Mouse (Mus musculus) adrenal gland, postnatal 14 days (tissue): Measurements from ENCODE around the gene Itpr1. TPM values are rescaled to one million over a fixed set of nuclear protein-coding genes. Genes with fewer than 3 reads are reported as not detected.

Experiments
- DNase-seq: peaks from one replicate; pipeline ENCODE4 v3.0.0; 2021; ENCODE audit warnings: mixed read lengths
- total RNA-seq: library from RNA; stranded (reverse); gene quantifications from 2 replicates; pipeline ENCODE4 v1.2.3, GENCODE M21; 2021

Itpr1 gene
- total RNA-seq, 1 experiment from 2014 or later = 121 TPM

- DNase-seq = no peak
Measured at GRCm38 (mm10) chr6:108244571-108244970, 31.7 kb downstream of the Itpr1 start.

- DNase-seq = no peak
Measured at GRCm38 (mm10) chr6:108246369-108247085, 33.6 kb downstream of the Itpr1 start.

- DNase-seq = no peak
Measured at GRCm38 (mm10) chr6:108247211-108247610, 34.3 kb downstream of the Itpr1 start.

GRCm38 (mm10) chr6:108248519-108248918 is 35.6 kb downstream of the Itpr1 start:
- DNase-seq = no peak

- no peak for DNase-seq
Measured at GRCm38 (mm10) chr6:108249031-108249917, 36.4 kb downstream of the Itpr1 start.

GRCm38 (mm10) chr6:108249918-108250225 is 37.0 kb downstream of the Itpr1 start:
- no peak for DNase-seq

- DNase-seq = no peak
Measured at GRCm38 (mm10) chr6:108250416-108250815, 37.5 kb downstream of the Itpr1 start.

GRCm38 (mm10) chr6:108252565-108253360 is 39.9 kb downstream of the Itpr1 start:
- DNase-seq = no peak

- DNase-seq = no peak
Measured at GRCm38 (mm10) chr6:108254132-108255064, 41.5 kb downstream of the Itpr1 start.

GRCm38 (mm10) chr6:108255880-108256279 is 43.0 kb downstream of the Itpr1 start:
- no peak for DNase-seq

- no peak for DNase-seq
Measured at GRCm38 (mm10) chr6:108257225-108257624, 44.3 kb downstream of the Itpr1 start.

GRCm38 (mm10) chr6:108258631-108259030 is 45.7 kb downstream of the Itpr1 start:
- no peak for DNase-seq

- DNase-seq = no peak
Measured at GRCm38 (mm10) chr6:108259671-108260070, 46.8 kb downstream of the Itpr1 start.

GRCm38 (mm10) chr6:108261506-108261905 is 48.6 kb downstream of the Itpr1 start:
- no peak for DNase-seq

- DNase-seq = no peak
Measured at GRCm38 (mm10) chr6:108264164-108264563, 51.3 kb downstream of the Itpr1 start.

- no peak for DNase-seq
Measured at GRCm38 (mm10) chr6:108273451-108273850, 60.6 kb downstream of the Itpr1 start.

GRCm38 (mm10) chr6:108274364-108275084 is 61.6 kb downstream of the Itpr1 start:
- DNase-seq = no peak

GRCm38 (mm10) chr6:108276880-108277507 is 64.1 kb downstream of the Itpr1 start:
- peak; percentile 34 for DNase-seq

- no peak for DNase-seq
Measured at GRCm38 (mm10) chr6:108277622-108278396, 64.9 kb downstream of the Itpr1 start.
